Mouse (Mus musculus) liver, embryonic 13.5 days (tissue): ENCODE data around the gene Snx19. TPM values are rescaled to one million over a fixed set of nuclear protein-coding genes. Genes with fewer than 3 reads are reported as not detected.

ENCODE experiments used
- ATAC-seq: fragments of 200-750 bp; cut with Nextera tagmentation; 2 replicates; pipeline ENCODE4 v1.8.0; 2017; ENCODE audit warnings: low read depth, mild to moderate bottlenecking, moderate number of reproducible peaks, moderate library complexity
- DNase-seq: peaks from one replicate; pipeline ENCODE4 v3.0.0; 2022
- H3K27ac ChIP-seq: fragments of 300-500 bp; sonication (generic); 2 replicates; pipeline ENCODE4 v1.5.1; 2015; ENCODE audit warnings: moderate library complexity, mild to moderate bottlenecking, inconsistent platforms
- H3K27me3 ChIP-seq: fragments of 300-500 bp; sonication (generic); 2 replicates; pipeline ENCODE4 v1.6.1; 2015; ENCODE audit warnings: mild to moderate bottlenecking, inconsistent platforms
- H3K36me3 ChIP-seq: fragments of 300-500 bp; sonication (generic); 2 replicates; pipeline ENCODE4 v1.6.1; 2015; ENCODE audit warnings: mild to moderate bottlenecking, inconsistent platforms
- H3K4me1 ChIP-seq: fragments of 300-500 bp; sonication (generic); replicated peaks from 2 replicates; pipeline ENCODE4 v1.6.1; 2015; ENCODE audit warnings: inconsistent platforms
- H3K4me2 ChIP-seq: fragments of 300-500 bp; sonication (generic); 2 replicates; pipeline ENCODE4 v1.6.1; 2015; ENCODE audit warnings: inconsistent platforms, mild to moderate bottlenecking, moderate library complexity
- H3K4me3 ChIP-seq: fragments of 300-500 bp; sonication (generic); replicated peaks from 2 replicates; pipeline ENCODE4 v1.5.1; 2015; ENCODE audit warnings: mild to moderate bottlenecking, inconsistent platforms
- H3K9ac ChIP-seq: fragments of 300-500 bp; sonication (generic); 2 replicates; pipeline ENCODE4 v1.6.1; 2015; ENCODE audit warnings: mild to moderate bottlenecking, inconsistent platforms
- H3K9me3 ChIP-seq: fragments of 300-500 bp; sonication (generic); replicated peaks from 2 replicates; pipeline ENCODE4 v1.6.1; 2016; ENCODE audit warnings: inconsistent platforms
- WGBS: fragments of 180-500 bp; shearing (Covaris S2); methylation state at CpG from one replicate; pipeline ENCODE4 v1.1.7; 2015; ENCODE audit not compliant: insufficient replicate concordance; 5-methylcytosine and 5-hydroxymethylcytosine counted together
- polyA plus RNA-seq: library from polyadenylated mRNA; unstranded; fragments of >200 nt; fragmentation: Nextera tagmentation; extraction: Ambion mirVana; gene quantifications from 2 replicates; pipeline ENCODE4 v1.2.1, GENCODE M21; 2015

Gene Snx19
- polyA plus RNA-seq, 1 experiment from 2014 or later, result 5.1 TPM

DNA sequence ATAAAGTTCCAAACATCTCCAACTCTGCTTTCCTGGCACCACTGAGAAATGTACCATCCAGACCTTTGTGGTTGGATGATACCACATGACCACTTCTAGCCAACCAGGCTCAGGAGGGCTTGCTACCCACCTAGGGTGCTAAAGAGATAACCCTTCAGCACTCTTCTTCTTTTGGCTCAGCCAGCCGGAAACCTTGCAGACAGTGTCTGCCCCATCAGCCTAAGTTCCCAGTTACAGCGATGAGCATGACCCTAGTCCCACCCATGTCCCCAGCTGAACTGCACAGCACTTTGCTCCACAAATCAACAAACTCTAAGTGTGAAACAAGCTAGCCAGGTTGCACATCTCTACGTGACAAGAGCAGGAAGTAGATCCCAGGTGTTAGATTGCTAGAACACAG lies 57.3 kb downstream of the Snx19 start:
- 74% methylated on average over 3 of the region's 3 CpGs for WGBS
- no peak overlapping the region for H3K4me2 ChIP-seq
- ATAC-seq, result no peak

DNA sequence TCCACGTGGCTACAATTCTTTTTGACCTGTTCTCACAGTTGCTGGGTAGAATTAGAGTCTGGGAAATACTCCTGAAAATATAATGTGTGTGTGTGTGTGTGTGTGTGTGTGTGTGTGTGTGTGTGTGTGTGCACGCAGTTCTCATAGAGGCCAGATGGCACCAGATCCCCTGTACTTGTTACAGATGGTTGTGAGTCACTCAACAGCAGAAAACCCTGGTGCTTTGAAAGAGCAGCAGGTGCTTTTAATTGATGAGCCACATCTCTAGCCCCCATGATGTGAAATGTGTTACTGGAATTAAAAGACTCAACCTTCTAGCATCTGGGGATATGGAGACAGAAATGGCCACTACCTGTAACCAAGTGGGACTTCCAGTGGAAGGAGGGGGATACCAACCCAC lies 58.3 kb downstream of the Snx19 start:
- 72% methylated on average over 2 of the region's 2 CpGs for WGBS
- H3K4me1 ChIP-seq, result no peaks in the 10 kb centered on the region
- H3K27me3 ChIP-seq, result no peaks in the 10 kb centered on the region
- H3K9me3 ChIP-seq, result no peaks in the 10 kb centered on the region
- no peak overlapping the region for H3K9ac ChIP-seq
- DNase-seq (no peak), ATAC-seq (no peak)
- no peak overlapping the region for H3K4me2 ChIP-seq
- no peak overlapping the region for H3K27ac ChIP-seq
- no peak overlapping the region for H3K4me3 ChIP-seq
- H3K36me3 ChIP-seq, result no peaks in the 10 kb centered on the region

More for the DNA sequence above, 57.3 kb downstream of the Snx19 start:
- Histone ChIP-seq H3K27ac (no peak overlapping the region), H3K4me3 (no peak overlapping the region), H3K36me3 (no peaks in the 10 kb centered on the region), H3K27me3 (no peaks in the 10 kb centered on the region), H3K9ac (no peak overlapping the region), H3K4me1 (no peaks in the 10 kb centered on the region), H3K9me3 (no peaks in the 10 kb centered on the region)
- no peak for DNase-seq

GRCm38 (mm10) chr9:30488384-30488783 lies 61.5 kb downstream of the Snx19 start:
- no peak overlapping the region for H3K9ac ChIP-seq
- no peaks in the 10 kb centered on the region for H3K9me3 ChIP-seq
- DNase-seq (no peak), ATAC-seq (no peak)
- no peak overlapping the region for H3K4me3 ChIP-seq
- no peak overlapping the region for H3K27ac ChIP-seq
- no peak overlapping the region for H3K4me2 ChIP-seq
- H3K27me3 ChIP-seq, result no peaks in the 10 kb centered on the region
- no peaks in the 10 kb centered on the region for H3K36me3 ChIP-seq
- WGBS, result 62% methylated on average over 1 of the region's 1 CpGs
- no peaks in the 10 kb centered on the region for H3K4me1 ChIP-seq

GRCm38 (mm10) chr9:30494446-30494845 lies 67.5 kb downstream of the Snx19 start:
- no peak overlapping the region for H3K9ac ChIP-seq
- 93% methylated on average over 2 of the region's 2 CpGs for WGBS
- ATAC-seq (no peak), DNase-seq (no peak)
- no peaks in the 10 kb centered on the region for H3K36me3 ChIP-seq
- no peak overlapping the region for H3K27ac ChIP-seq
- no peaks in the 10 kb centered on the region for H3K27me3 ChIP-seq
- H3K4me3 ChIP-seq, result no peak overlapping the region
- H3K4me1 ChIP-seq, result no peaks in the 10 kb centered on the region
- no peaks in the 10 kb centered on the region for H3K9me3 ChIP-seq
- no peak overlapping the region for H3K4me2 ChIP-seq

GRCm38 (mm10) chr9:30508966-30509365 lies 82.1 kb downstream of the Snx19 start:
- Histone ChIP-seq H3K4me1 (no peaks in the 10 kb centered on the region), H3K36me3 (no peaks in the 10 kb centered on the region), H3K27me3 (no peaks in the 10 kb centered on the region), H3K9me3 (no peaks in the 10 kb centered on the region), H3K9ac (no peak overlapping the region), H3K4me3 (no peak overlapping the region), H3K27ac (no peak overlapping the region), H3K4me2 (no peak overlapping the region)
- 53% methylated on average over 5 of the region's 5 CpGs for WGBS
- ATAC-seq (no peak), DNase-seq (no peak)

GRCm38 (mm10) chr9:30515953-30516352 lies 89.0 kb downstream of the Snx19 start:
- no peak for ATAC-seq
- H3K36me3 ChIP-seq, result no peaks in the 10 kb centered on the region
- no peak overlapping the region for H3K4me3 ChIP-seq
- no peak overlapping the region for H3K27ac ChIP-seq
- H3K9ac ChIP-seq, result no peak overlapping the region
- H3K4me1 ChIP-seq, result no peaks in the 10 kb centered on the region
- H3K9me3 ChIP-seq, result no peaks in the 10 kb centered on the region
- H3K4me2 ChIP-seq, result no peak overlapping the region
- H3K27me3 ChIP-seq, result no peaks in the 10 kb centered on the region
- DNase-seq, result no peak
